Mouse (Mus musculus) limb, embryonic 11.5 days (tissue): ENCODE results near the gene Psmc3. TPM values are rescaled to one million over a fixed set of nuclear protein-coding genes. Genes with fewer than 3 reads are reported as not detected.
"Not testable (repeated sequence)": the region's sequence is repeated elsewhere in the genome, so short reads cannot be mapped to it uniquely, and the experiment has no call there.

Experiments used
- ATAC-seq: fragments of 200-750 bp; cut with Nextera tagmentation; 2 replicates; pipeline ENCODE4 v1.8.0; 2017; ENCODE audit warnings: low read depth; ENCODE audit not compliant: insufficient number of reproducible peaks, low FRiP score, low TSS enrichment
- DNase-seq: peaks from one replicate; pipeline ENCODE4 v3.0.0-alpha.2; 2015; ENCODE audit warnings: low spot score
- H3K27ac ChIP-seq: fragments of 300-500 bp; sonication (generic); replicated peaks from 2 replicates; pipeline ENCODE4 v1.5.1; 2014; ENCODE audit warnings: low read depth, mild to moderate bottlenecking, low read length
- H3K27me3 ChIP-seq: fragments of 300-500 bp; sonication (generic); 2 replicates; pipeline ENCODE4 v1.6.1; 2014; ENCODE audit warnings: mild to moderate bottlenecking, low read length, mixed read lengths; ENCODE audit not compliant: control insufficient read depth, insufficient read depth
- H3K36me3 ChIP-seq: fragments of 300-500 bp; sonication (generic); 2 replicates; pipeline ENCODE4 v1.6.1; 2014; ENCODE audit warnings: mild to moderate bottlenecking, low read length, moderate library complexity, mixed read lengths; ENCODE audit not compliant: control insufficient read depth, insufficient read depth
- H3K4me1 ChIP-seq: fragments of 300-500 bp; sonication (generic); 2 replicates; pipeline ENCODE4 v1.6.1; 2014; ENCODE audit warnings: low read length, mixed read lengths; ENCODE audit not compliant: control insufficient read depth, insufficient read depth
- H3K4me2 ChIP-seq: fragments of 300-500 bp; sonication (generic); 2 replicates; pipeline ENCODE4 v1.6.1; 2014; ENCODE audit warnings: low read depth, mild to moderate bottlenecking, moderate library complexity; ENCODE audit not compliant: severe bottlenecking
- H3K4me3 ChIP-seq: fragments of 300-500 bp; sonication (generic); 2 replicates; pipeline ENCODE4 v1.5.1; 2014; ENCODE audit warnings: low read depth, low read length
- H3K9ac ChIP-seq: fragments of 300-500 bp; sonication (generic); 2 replicates; pipeline ENCODE4 v1.6.1; 2014; ENCODE audit warnings: mild to moderate bottlenecking, low read length
- H3K9me3 ChIP-seq: fragments of 300-500 bp; sonication (generic); 2 replicates; pipeline ENCODE4 v1.6.1; 2016; ENCODE audit warnings: low read length; ENCODE audit not compliant: control insufficient read depth
- WGBS: fragments of 180-500 bp; shearing (Covaris S2); extraction: QIAGEN DNeasy Blood & Tissue Kit; methylation state at CpG from one replicate; pipeline ENCODE4 v1.1.7; 2014; 5-methylcytosine and 5-hydroxymethylcytosine counted together
- polyA plus RNA-seq: library from polyadenylated mRNA; unstranded; fragments of >200 nt; fragmentation: Nextera tagmentation; extraction: Ambion mirVana; gene quantifications from 2 replicates; pipeline ENCODE4 v1.2.1, GENCODE M21; 2014

The Psmc3 gene
- polyA plus RNA-seq, 1 experiment from 2014 or later: 440 TPM

DNA sequence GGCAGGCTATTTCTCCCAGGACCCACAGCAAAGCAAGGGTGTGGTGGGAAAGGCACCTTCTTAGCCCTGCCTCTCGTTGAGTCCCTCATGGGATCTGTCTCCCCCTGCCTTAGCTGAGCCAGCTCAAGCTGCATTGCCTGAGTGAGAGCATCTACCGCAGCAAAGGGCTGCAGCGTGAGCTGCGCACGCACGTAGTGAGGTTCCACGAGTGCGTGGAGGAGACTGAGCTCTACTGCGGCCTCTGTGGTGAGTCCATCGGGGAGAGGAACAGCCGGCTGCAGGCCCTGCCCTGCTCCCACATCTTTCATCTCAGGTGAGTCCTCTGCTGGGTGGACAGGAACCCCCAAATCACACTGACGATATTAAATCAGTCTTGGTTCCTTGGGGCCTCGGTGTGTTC is 9.1 kb upstream of the Psmc3 start:
- no peaks in the 10 kb centered on the region for H3K9me3 ChIP-seq
- no peak overlapping the region for H3K27ac ChIP-seq
- no peaks in the 10 kb centered on the region for H3K27me3 ChIP-seq
- DNase-seq (no peak), ATAC-seq (no peak)
- no peaks in the 10 kb centered on the region for H3K36me3 ChIP-seq
- peaks cover 4% of the 10 kb centered on the region; the same call in 1 of the 2 replicates for H3K4me1 ChIP-seq
- no peak overlapping the region for H3K4me2 ChIP-seq
- no peak overlapping the region for H3K4me3 ChIP-seq
- no peak overlapping the region for H3K9ac ChIP-seq
- 76% methylated on average over 13 of the region's 13 CpGs for WGBS

DNA sequence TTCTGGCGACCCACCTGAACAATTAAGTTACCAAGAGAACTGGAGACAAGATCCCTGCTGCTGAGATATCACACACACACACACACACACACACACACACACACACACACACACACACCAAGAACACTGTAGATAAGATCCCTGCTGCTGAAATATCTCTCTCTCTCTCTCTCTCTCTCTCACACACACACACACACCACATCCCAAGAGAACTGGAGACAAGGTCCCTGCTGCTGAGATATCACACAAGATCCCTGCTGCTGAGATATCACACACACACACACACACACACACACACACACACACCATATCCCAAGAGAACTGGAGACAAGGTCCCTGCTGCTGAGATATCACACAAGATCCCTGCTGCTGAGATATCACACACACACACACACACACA is 8.0 kb upstream of the Psmc3 start:
- H3K27me3 ChIP-seq, H3K36me3 ChIP-seq, H3K4me2 ChIP-seq, H3K4me3 ChIP-seq, ATAC-seq, H3K27ac ChIP-seq, H3K9me3 ChIP-seq, H3K4me1 ChIP-seq, H3K9ac ChIP-seq, DNase-seq: not testable (repeated sequence)
- WGBS: 82% methylated on average over 1 of the region's 1 CpGs

DNA sequence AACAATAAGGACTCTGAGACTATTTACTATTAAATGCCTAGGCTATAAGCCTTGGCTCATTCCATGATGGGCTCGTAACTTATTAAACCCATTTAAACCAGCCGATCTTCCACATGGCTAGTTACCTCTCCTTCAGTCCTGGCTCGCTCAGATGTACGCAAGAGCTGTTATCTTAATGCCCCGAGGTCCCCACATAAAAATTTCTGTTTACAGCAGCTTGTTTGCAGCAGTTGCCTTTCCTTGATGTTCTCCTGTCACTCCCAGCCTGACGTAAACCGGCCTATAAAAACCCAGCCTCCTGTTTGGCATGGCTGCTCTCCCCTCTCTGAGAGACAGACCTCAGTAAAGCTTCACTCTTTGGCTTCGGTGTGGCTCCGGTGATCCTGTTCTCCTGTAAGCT is 6.5 kb upstream of the Psmc3 start:
- DNase-seq (no peak), ATAC-seq (no peak; the same call in 1 of the 2 replicates)
- Histone ChIP-seq H3K9me3 (no peaks in the 10 kb centered on the region), H3K36me3 (peaks cover 3% of the 10 kb centered on the region; the same call in 1 of the 2 replicates), H3K27ac (no peak overlapping the region), H3K9ac (no peak overlapping the region), H3K4me2 (no peak overlapping the region), H3K27me3 (no peaks in the 10 kb centered on the region), H3K4me1 (peaks cover 4% of the 10 kb centered on the region; the same call in 1 of the 2 replicates), H3K4me3 (no peak overlapping the region)
- 46% methylated on average over 9 of the region's 9 CpGs for WGBS

- Histone ChIP-seq H3K9ac (no peak overlapping the region), H3K27ac (no peak overlapping the region), H3K27me3 (no peaks in the 10 kb centered on the region), H3K4me2 (no peak overlapping the region), H3K4me3 (no peak overlapping the region), H3K9me3 (no peaks in the 10 kb centered on the region), H3K36me3 (peaks cover 17% of the 10 kb centered on the region), H3K4me1 (peaks cover 9% of the 10 kb centered on the region)
- 81% methylated on average over 3 of the region's 3 CpGs for WGBS
- DNase-seq (no peak), ATAC-seq (no peak)
Observed at GRCm38 (mm10) chr2:91051917-91052316, 1.9 kb upstream of the Psmc3 start.

- ATAC-seq: no peak
- no peak overlapping the region for H3K27ac ChIP-seq
- 72% methylated on average over 2 of the region's 2 CpGs for WGBS
- peaks cover 22% of the 10 kb centered on the region for H3K36me3 ChIP-seq
- no peak for DNase-seq
- no peak overlapping the region for H3K9ac ChIP-seq
- no peaks in the 10 kb centered on the region for H3K9me3 ChIP-seq
- H3K27me3 ChIP-seq: no peaks in the 10 kb centered on the region
- H3K4me1 ChIP-seq: peaks cover 6% of the 10 kb centered on the region
- H3K4me2 ChIP-seq: no peak overlapping the region
- no peak overlapping the region for H3K4me3 ChIP-seq
Observed at GRCm38 (mm10) chr2:91052752-91053151, 1.1 kb upstream of the Psmc3 start.

DNA sequence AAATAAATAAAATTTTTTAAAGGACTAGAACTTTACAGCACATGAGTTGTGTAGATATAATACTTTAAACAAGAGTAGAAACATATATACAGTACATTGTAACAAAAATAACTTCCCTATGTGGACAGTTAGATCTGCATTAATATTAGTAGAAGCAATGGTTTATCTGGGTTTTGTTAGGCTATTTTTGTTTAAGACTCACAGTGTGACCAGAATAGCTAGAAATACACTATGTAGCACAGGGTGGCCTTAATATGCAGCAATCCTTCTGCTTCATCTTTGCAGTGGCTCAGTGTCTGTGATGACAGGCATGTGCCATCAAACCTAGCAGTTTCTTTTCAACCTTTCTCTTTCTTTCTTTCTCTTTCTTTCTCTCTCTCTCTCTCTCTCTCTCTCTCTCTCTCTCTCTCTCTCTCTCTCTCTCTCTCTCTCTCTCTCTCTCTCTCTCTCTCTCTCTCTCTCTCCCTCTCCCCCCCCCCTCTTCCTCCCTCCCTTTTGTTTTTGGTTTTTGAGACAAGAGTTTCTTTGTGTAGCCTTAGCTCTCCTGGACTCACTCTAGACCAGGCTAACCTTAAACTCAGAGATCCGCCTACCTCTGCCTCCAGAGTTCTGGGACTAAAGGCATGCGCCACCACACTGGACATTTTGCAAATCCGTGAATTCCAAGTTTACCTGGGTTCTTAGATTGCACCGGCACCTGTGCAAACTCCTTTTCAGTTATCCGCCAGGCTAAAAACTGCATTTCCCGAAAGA is 452 bp upstream of the Psmc3 start:
- ATAC-seq (peak; percentile 67), DNase-seq (no peak)

GRCm38 (mm10) chr2:91058435-91058834 is 4.6 kb downstream of the Psmc3 start:
- H3K9me3 ChIP-seq: no peaks in the 10 kb centered on the region
- H3K36me3 ChIP-seq: peaks cover 54% of the 10 kb centered on the region
- DNase-seq (no peak), ATAC-seq (no peak)
- no peak overlapping the region for H3K9ac ChIP-seq
- H3K4me3 ChIP-seq: no peak overlapping the region
- no peak overlapping the region for H3K4me2 ChIP-seq
- WGBS: 93% methylated on average over 5 of the region's 5 CpGs
- no peak overlapping the region for H3K27ac ChIP-seq
- H3K27me3 ChIP-seq: no peaks in the 10 kb centered on the region
- peaks cover 6% of the 10 kb centered on the region for H3K4me1 ChIP-seq

More for the DNA sequence above, 452 bp upstream of the Psmc3 start:
- Histone ChIP-seq H3K9ac (peak overlapping the region; percentile 94), H3K4me2 (peak overlapping the region; percentile 45), H3K4me1 (peaks cover 6% of the 10 kb centered on the region), H3K27me3 (no peaks in the 10 kb centered on the region), H3K36me3 (peaks cover 26% of the 10 kb centered on the region), H3K27ac (no peak overlapping the region; the same call in 1 of the 2 replicates), H3K9me3 (no peaks in the 10 kb centered on the region), H3K4me3 (peak overlapping the region; percentile 83)
- 0% methylated on average over 6 of the region's 6 CpGs for WGBS

DNA sequence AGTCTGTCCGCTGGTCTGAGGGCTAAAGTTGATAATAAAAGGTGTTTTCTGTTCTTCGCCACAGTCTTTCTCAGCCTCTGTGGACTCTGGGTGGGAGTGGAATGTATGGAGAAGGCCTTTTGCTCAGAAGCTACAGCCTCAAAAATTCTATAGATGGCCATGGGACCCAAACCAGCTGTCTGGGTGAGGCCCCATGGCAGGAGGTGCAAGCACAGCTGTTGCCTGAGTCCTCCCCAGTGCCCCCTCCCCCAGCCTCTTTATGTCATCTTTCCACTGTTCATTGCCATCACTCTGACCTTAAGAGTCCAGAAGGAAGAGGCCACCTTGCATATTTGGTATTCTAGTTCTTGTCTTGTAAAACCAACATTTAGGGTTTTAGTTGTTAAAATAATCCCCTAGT is 5.6 kb downstream of the Psmc3 start:
- Histone ChIP-seq H3K4me2 (no peak overlapping the region), H3K4me1 (peaks cover 6% of the 10 kb centered on the region), H3K4me3 (no peak overlapping the region), H3K27me3 (no peaks in the 10 kb centered on the region), H3K36me3 (peaks cover 61% of the 10 kb centered on the region), H3K27ac (no peak overlapping the region), H3K9me3 (no peaks in the 10 kb centered on the region), H3K9ac (no peak overlapping the region)
- DNase-seq (no peak), ATAC-seq (no peak)
- 100% methylated on average over 2 of the region's 2 CpGs for WGBS
